Mouse (Mus musculus): ENCODE measurements around the gene Slc22a21.
A peak's percentile ranks its signal among the peaks of the same experiment; 100 is the strongest.
"Not testable (repeated sequence)": the region's sequence is repeated elsewhere in the genome, so short reads cannot be mapped to it uniquely, and the experiment has no call there.

Gene Slc22a21

GRCm38 (mm10) chr11:54002147-54002760, 22.1 kb upstream of the Slc22a21 start:
- DNase-seq (ENCODE audit: low read depth, low spot score): peak; percentile 31

- no peak for DNase-seq (ENCODE audit: low read depth, low spot score)
These were observed 17.5 kb upstream of the Slc22a21 start for GRCm38 (mm10) chr11:53997661-53998060.

GRCm38 (mm10) chr11:53992264-53992663, 12.1 kb upstream of the Slc22a21 start:
- no peak for DNase-seq (ENCODE audit: low read depth, low spot score)

GRCm38 (mm10) chr11:53989232-53989631, 9.1 kb upstream of the Slc22a21 start:
- DNase-seq (ENCODE audit: low read depth, low spot score): no peak

- no peak for DNase-seq (ENCODE audit: low read depth, low spot score)
These were observed 7.9 kb upstream of the Slc22a21 start for GRCm38 (mm10) chr11:53988081-53988480.

GRCm38 (mm10) chr11:53981396-53981795, 1.3 kb upstream of the Slc22a21 start:
- DNase-seq (ENCODE audit: low read depth, low spot score): no peak

GRCm38 (mm10) chr11:53979456-53979787, 710 bp downstream of the Slc22a21 start:
- DNase-seq (ENCODE audit: low read depth, low spot score): not testable (repeated sequence)

- no peak for DNase-seq (ENCODE audit: low read depth, low spot score)
These were observed 2.5 kb downstream of the Slc22a21 start for GRCm38 (mm10) chr11:53977672-53978071.

GRCm38 (mm10) chr11:53975559-53975958, 4.6 kb downstream of the Slc22a21 start:
- DNase-seq (ENCODE audit: low read depth, low spot score): no peak

- DNase-seq (ENCODE audit: low read depth, low spot score): no peak
These were observed 21.1 kb downstream of the Slc22a21 start for GRCm38 (mm10) chr11:53958984-53959383.

- not testable (repeated sequence) for DNase-seq (ENCODE audit: low read depth, low spot score)
These were observed 22.0 kb downstream of the Slc22a21 start for GRCm38 (mm10) chr11:53958176-53958575.

- no peak for DNase-seq (ENCODE audit: low read depth, low spot score)
These were observed 23.5 kb downstream of the Slc22a21 start for GRCm38 (mm10) chr11:53956636-53957035.

- DNase-seq (ENCODE audit: low read depth, low spot score): no peak
These were observed 25.5 kb downstream of the Slc22a21 start for GRCm38 (mm10) chr11:53954653-53955052.

- DNase-seq (ENCODE audit: low read depth, low spot score): not testable (repeated sequence)
These were observed 30.0 kb downstream of the Slc22a21 start for GRCm38 (mm10) chr11:53950133-53950532.

GRCm38 (mm10) chr11:53931944-53932318, 48.2 kb downstream of the Slc22a21 start:
- DNase-seq (ENCODE audit: low read depth, low spot score): not testable (repeated sequence)

- DNase-seq (ENCODE audit: low read depth, low spot score): peak; percentile 44
These were observed 48.8 kb downstream of the Slc22a21 start for GRCm38 (mm10) chr11:53931091-53931943.

GRCm38 (mm10) chr11:53929741-53930140, 50.4 kb downstream of the Slc22a21 start:
- no peak for DNase-seq (ENCODE audit: low read depth, low spot score)

- no peak for DNase-seq (ENCODE audit: low read depth, low spot score)
These were observed 51.5 kb downstream of the Slc22a21 start for GRCm38 (mm10) chr11:53928585-53928984.

- DNase-seq (ENCODE audit: low read depth, low spot score): no peak
These were observed 53.8 kb downstream of the Slc22a21 start for GRCm38 (mm10) chr11:53926303-53926702.

GRCm38 (mm10) chr11:53918851-53919250, 61.3 kb downstream of the Slc22a21 start:
- DNase-seq (ENCODE audit: low read depth, low spot score): no peak

- DNase-seq (ENCODE audit: low read depth, low spot score): no peak
These were observed 69.1 kb downstream of the Slc22a21 start for GRCm38 (mm10) chr11:53911011-53911410.

- no peak for DNase-seq (ENCODE audit: low read depth, low spot score)
These were observed 71.4 kb downstream of the Slc22a21 start for GRCm38 (mm10) chr11:53908686-53909085.

- no peak for DNase-seq (ENCODE audit: low read depth, low spot score)
These were observed 75.6 kb downstream of the Slc22a21 start for GRCm38 (mm10) chr11:53904534-53904925.
